In the genomic region with DNA sequence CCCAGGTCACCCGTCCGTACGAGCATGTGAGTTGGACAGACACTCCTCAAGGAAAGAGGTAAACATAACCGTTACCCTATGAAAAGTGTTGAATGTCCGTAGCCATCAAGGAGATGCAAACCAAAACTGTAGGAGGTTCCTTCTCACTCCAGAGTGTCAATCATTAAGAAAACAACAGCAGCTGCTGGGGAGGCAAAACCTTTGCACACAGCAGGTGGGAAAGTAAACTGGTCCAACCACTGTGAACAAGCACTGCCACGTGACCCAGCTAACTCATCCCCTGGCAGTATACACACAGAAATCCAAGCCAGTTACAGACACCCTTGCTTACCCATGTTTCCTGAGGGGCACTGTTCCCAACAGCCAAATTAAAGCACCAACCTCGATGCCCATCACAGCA, we compare ENCODE assay signal across 19 mouse cellular contexts. TPM values are rescaled to one million over a fixed set of nuclear protein-coding genes. Genes with fewer than 3 reads are reported as not detected.
"Had no signal": no experiment of that assay in that cellular context is flagged by ENCODE, and none has a peak within 500 bp of the region (broad histone marks: within the 10 kb centered on the region; RNA-seq: fewer than 3 reads in every experiment).

No protein-coding gene starts in this region.

- H3K4me3 ChIP-seq: limb, embryonic 10.5 days; limb, embryonic 13.5 days; liver, embryonic 12.5 days; liver, embryonic 15.5 days; midbrain, embryonic 12.5 days; midbrain, embryonic 15.5 days; neural tube, embryonic 13.5 days had no signal

- H3K36me3 ChIP-seq: limb, embryonic 10.5 days; limb, embryonic 13.5 days; liver, embryonic 12.5 days; liver, embryonic 15.5 days; midbrain, embryonic 12.5 days; midbrain, embryonic 15.5 days; neural tube, embryonic 13.5 days had no signal

- DNase-seq: kidney, adult 18-20 months; kidney, adult 9 months; kidney, postnatal 14 days; kidney, postnatal 4 days; liver; lung, adult 2 months; lung, postnatal 14 days; retina, postnatal 1 day; right cerebral cortex, postnatal 25 days; thymus, adult 18-20 months; thymus, postnatal 14 days; thymus, postnatal 4 days had no signal

- H3K27me3 ChIP-seq: liver, embryonic 12.5 days; liver, embryonic 15.5 days; midbrain, embryonic 12.5 days; midbrain, embryonic 15.5 days; neural tube, embryonic 13.5 days had no signal

- H3K4me1 ChIP-seq: limb, embryonic 10.5 days; limb, embryonic 13.5 days; liver, embryonic 12.5 days; liver, embryonic 15.5 days; midbrain, embryonic 12.5 days; midbrain, embryonic 15.5 days; neural tube, embryonic 13.5 days had no signal

- H3K27ac ChIP-seq: limb, embryonic 10.5 days; limb, embryonic 13.5 days; liver, embryonic 12.5 days; liver, embryonic 15.5 days; midbrain, embryonic 12.5 days; midbrain, embryonic 15.5 days; neural tube, embryonic 13.5 days had no signal

- H3K9ac ChIP-seq: limb, embryonic 13.5 days; liver, embryonic 12.5 days; liver, embryonic 15.5 days; midbrain, embryonic 12.5 days; midbrain, embryonic 15.5 days; neural tube, embryonic 13.5 days had no signal

- H3K9me3 ChIP-seq: limb, embryonic 10.5 days; liver, embryonic 12.5 days; liver, embryonic 15.5 days had no signal

RNA-seq across cellular contexts. Expression of a gene that starts 54.7 kb away (rescaled TPM):
- polyA plus RNA-seq: liver, embryonic 15.5 days had no signal
